Mouse (Mus musculus) inflammation-experienced regulatory T-cells, adult 6 months (primary cell): Measurements from ENCODE around the gene Vmn1r67. TPM values are rescaled to one million over a fixed set of nuclear protein-coding genes. Genes with fewer than 3 reads are reported as not detected.

Experiments
- ATAC-seq: one replicate; pipeline ENCODE4 v1.8.0; 2017
- polyA plus RNA-seq, 3 experiments: library from polyadenylated mRNA; unstranded; fragments of 100-300 nt; shearing (Covaris generic); gene quantifications; one replicate each; pipeline ENCODE4 v1.2.1; 2017

Vmn1r67 gene
- not detected for polyA plus RNA-seq

DNA sequence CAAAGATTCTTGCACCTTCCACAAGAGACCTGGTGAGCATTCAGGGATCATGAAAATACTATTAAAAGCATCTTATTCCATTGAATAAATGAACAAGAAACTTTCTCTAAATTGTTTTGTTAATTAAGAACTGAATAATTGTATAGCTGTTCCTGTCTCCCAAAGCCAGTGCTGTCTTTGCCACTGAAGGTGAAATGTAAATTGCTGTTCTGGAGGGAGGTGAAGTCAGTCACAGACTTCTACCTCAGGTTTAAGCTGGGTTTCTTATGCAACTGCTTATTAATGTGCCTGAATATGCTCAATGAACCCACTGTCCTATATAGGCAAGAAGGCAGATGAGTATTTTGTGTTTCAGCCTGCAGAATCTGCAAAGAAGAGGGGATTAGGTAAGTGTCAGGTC is at the start of gene Vmn1r67:
Vmn1r67 (plus strand) TSS at position 301 of the 400 bp plus-strand sequence.
- ATAC-seq = no peak

DNA sequence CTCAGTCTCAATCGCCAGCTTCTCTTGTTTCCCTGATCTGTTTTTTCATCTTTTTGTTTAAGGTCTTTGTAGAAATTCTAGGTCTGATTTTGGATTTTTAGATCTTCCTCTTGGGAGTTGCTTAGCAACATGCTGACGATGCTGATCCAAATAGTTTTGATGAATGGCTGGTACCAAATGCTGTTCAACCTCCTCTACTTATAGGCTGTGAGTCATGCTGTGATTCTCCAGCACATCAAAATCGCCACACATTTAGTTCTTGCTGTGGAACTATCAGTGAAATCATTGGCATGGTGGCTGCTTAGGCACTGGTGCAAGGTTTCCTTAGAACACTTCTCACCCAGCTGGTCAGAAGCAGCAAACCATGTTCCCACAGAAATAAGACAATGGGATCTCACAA is 15.0 kb downstream of the Vmn1r67 start:
- no peak for ATAC-seq

GRCm38 (mm10) chr7:10479813-10480212 is 36.7 kb downstream of the Vmn1r67 start:
- ATAC-seq = no peak

- ATAC-seq = peak; percentile 82
Observed at GRCm38 (mm10) chr7:10480588-10481233, 37.6 kb downstream of the Vmn1r67 start.

GRCm38 (mm10) chr7:10494786-10495521 is 51.8 kb downstream of the Vmn1r67 start, which contains the start of gene Zik1:
Gene Zik1 (minus strand): TSS chr7:10495394.
- ATAC-seq = peak; percentile 98

DNA sequence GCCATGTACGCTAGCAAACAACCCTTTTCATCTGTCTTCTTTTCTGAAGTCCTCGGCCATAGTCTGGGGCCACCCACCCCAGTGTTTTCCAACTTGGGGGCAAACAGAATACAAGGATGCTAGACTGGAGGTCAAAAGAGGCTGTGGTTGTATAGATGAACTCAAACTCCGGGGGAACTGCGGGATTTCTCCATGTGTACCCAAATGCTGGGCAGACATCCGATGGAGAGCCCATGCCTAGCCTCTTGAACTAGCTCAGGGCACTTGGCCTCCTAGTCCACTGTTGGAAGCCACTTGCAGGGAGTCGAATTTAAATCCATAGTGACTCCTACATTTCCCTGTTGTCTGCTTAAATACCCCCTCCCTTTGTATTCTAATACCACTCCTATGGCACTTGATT is 52.4 kb downstream of the Vmn1r67 start:
- ATAC-seq = no peak

Other genes starting within 250 kb of the Vmn1r67 start
- not detected for gene Vmn1r66, start 165.3 kb upstream of the Vmn1r67 start, polyA plus RNA-seq
- 1 to 10 TPM; 1.4 to 2.4 (median 2.3) TPM for gene Zik1, start 52.1 kb downstream of the Vmn1r67 start, polyA plus RNA-seq
- under 1 TPM in 1 of 3 experiments, not detected in 2; 0.07 TPM for gene Vmn1r68, start 115.2 kb downstream of the Vmn1r67 start, polyA plus RNA-seq
- not detected for gene Vmn1r69, start 170.3 kb downstream of the Vmn1r67 start, polyA plus RNA-seq
- not detected for gene Vmn1r70, start 188.2 kb downstream of the Vmn1r67 start, polyA plus RNA-seq
- gene Nlrp4b, start 244.5 kb downstream of the Vmn1r67 start, polyA plus RNA-seq = not detected